Mouse (Mus musculus) liver, embryonic 14.5 days (tissue): Measurements from ENCODE around the gene Adamtsl3.

Experiments
- CTCF ChIP-seq: IDR thresholded peaks from 2 replicates; pipeline ENCODE4 v1.5.1; 2016; ENCODE audit warnings: antibody characterized with exemption, low read depth, control low read depth
- EP300 ChIP-seq: IDR thresholded peaks from 2 replicates; pipeline ENCODE4 v1.6.1; 2016; ENCODE audit warnings: antibody characterized with exemption, low read depth

GRCm38 (mm10) chr7:82370132-82370531, 34.6 kb downstream of the Adamtsl3 start:
- TF ChIP-seq CTCF (no peak), EP300 (no peak)
